Mouse (Mus musculus) cerebellum, postnatal 25 days (tissue): ENCODE measurements at regions not wholly inside any gene's neighbourhood (a gene's known extent, or its start where the extent isn't known, plus 50 kb on each side); places are given as distances from the start of the nearest gene placed in this dataset.
A peak's percentile ranks its signal among the peaks of the same experiment; 100 is the strongest.

ENCODE experiments used
- DNase-seq, 2 experiments: peaks; one replicate each; pipeline ENCODE4 v3.0.0; 2021; ENCODE audit warnings: mixed read lengths in 2 of 2

DNA sequence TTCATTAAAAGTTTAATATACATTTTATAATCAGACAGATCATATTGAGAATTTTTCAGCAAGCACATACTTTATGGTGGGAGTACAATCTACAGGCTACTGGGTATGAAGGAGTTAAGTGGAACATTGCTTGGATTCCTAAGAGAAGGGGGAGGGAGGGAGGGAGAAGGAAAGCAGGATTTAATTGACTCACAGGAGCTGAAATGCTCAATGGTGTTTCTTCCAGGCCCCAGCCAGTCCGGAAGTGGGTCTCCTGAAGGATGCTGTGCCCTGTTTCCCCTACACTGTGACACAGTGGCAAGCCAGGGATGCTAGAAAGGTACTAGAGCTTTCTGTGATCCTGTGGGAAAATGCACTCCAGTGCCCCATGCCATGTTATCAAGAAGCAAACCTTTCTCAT, 621.0 kb upstream of the Cited2 start:
- DNase-seq = no peak

DNA sequence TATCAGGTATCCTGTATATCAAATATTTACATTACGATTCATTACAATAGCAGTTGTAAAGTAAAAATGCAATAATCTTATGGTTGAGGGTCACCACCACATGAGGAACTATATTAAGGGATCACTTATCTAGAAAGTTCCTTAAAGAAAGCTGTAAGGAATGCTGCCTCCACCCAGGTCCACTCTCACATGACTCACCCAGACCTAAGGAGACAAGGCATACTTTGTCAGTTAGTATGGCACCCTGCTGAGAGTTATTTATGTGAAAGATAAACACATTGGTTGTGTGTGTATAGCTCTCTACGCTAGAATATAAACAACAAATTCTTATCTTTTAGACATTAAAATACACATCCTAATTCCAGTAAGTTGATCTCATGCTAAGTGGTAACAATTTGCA, 619.6 kb upstream of the Cited2 start:
- no peak for DNase-seq

DNA sequence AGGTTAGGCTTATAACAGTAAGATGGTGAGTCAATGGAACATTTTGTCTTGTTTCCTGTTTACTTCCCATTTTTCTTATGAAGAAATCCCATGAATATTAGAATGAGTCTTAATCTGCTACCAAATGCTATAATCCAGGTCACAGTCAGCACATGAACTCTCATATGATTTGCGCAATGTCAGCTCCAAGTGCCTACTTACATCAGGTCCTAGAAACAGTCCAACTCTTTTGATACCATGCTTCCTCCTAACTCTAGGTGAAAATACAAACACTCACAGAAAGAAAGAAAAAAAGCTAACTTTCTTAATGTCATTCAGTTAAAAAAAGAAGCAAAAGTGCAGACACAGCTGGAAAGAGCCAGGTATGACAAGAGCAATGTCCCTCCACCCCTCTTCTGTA, 616.2 kb upstream of the Cited2 start:
- DNase-seq = no peak

DNA sequence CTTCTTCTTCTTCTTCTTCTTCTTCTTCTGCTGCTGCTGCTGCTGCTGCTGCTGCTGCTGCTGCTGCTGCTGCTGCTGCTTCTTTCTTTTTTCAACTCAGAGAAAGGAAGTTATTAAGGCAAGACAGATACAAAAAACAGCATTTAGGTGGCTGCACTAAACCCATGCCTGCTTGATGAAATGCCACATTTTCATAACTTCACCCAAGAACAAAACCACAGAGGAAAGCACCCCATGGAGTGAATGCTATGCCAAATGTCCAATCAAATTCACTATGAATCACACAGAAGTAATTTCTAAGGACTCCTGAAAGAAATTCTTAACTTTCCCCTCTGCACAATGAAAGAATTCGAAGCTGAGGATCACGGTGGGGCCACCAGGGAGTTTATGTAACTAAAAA, 611.9 kb upstream of the Cited2 start:
- DNase-seq = no peak

DNA sequence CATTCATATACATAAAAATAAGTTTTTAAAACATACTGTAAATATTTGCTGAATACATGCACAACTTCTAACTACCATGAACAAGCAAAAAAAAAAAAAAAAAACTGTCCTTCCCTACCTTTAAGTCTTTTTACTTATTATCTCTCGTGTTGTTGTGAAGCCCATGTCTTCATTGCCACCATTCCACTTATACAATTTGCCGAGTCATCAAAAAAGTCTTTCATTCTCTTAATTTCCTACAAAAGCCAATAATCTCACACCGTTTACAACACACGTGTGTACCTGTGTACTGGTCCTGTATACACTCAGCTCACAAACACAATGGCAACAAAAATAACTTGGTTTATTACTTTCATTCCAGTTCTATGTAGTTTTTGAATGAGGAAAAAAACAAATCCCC, 608.2 kb upstream of the Cited2 start:
- DNase-seq = no peak

DNA sequence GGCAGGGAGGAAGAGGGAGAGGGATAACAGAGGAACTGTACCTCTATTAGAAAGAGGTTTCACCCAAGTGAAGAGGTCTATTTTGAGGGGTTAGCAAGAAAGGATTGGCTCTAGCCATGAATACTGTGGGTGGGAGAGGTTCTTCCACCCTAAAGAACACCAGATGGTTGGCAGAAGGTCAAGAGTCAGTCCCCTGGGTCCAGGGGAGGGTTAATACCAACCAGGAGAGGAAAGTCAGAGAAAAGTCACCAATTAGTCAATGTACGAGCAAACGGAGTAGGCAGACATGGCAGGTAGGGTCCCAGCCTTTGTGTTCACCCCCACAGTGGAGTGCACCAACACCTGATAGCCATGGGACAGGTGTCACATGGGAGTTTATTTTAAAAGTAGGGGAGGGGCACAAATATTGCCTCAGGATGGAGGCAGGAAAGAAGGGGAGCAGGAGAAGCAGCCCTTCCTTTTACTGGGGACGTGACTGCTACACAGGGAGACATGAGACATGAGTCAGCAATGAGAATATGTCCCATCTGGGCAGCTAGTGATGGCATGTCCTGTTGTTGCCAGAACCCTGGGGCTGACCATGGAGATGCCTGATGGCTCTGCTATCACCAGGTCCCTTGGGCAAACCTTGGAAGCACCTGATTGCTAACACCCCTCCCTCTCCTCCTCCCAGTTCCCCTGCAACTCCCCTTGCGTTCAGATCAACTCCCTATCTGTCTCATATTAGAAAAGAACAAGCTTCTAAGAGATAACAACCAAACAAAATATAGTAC, 593.4 kb upstream of the Cited2 start:
- DNase-seq = peak; percentile 81 to 87

DNA sequence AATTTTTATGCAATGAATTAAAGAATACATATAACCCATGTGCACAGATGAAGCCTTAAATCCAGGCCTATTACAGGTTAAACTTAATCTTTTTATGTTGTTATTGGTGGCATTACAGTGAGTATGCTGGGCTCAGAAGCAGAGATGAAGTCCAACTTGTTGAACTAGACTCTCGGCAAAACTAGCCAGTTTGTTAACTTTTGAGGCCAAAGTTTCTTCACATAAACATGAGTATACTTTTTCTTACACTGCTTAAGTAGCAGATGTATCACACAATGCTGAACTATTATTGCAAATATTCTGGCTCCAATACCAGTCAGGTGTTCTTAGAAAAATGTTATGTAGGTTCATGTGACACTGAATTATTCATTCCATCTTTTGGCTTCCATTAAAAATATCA, 592.4 kb upstream of the Cited2 start:
- no peak for DNase-seq

DNA sequence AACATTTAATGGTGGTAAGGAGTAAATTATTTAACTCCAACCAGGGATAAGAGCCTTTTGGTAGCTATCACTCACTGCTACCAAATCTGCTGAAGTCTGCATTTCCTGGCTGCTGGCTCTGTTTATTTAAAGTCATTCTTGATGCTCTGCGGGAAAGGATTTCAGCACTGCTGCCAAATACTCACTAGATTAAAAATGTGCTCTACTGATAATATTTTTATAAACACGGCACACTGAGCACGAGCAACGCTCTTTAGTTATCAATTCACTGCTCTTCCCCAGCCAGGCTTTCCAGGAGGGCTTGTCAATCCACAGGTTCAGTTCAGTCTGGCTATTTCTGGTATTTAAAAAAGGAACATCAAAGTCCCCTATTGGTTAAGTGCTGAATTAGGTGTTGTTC, 591.3 kb upstream of the Cited2 start:
- DNase-seq = peak; percentile 52 to 54

DNA sequence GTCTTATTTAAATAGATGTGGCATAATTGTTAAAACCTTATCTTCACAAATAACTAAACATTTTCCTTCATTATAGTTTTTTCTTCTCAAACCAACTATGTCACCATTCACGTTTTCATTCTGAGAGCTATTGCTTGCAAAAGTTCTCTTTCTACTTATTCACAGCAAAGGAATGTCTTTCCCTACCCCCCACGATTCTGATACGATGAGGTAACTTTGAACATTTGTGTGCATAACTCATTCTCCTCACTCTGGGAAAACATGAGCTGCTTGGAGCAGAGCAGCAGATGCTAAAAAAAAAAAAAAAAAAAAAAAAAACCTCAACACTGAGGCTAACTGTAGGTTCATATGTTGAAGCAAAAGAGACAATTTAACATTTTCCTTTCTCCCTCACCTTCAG, 547.6 kb upstream of the Cited2 start:
- DNase-seq = no peak

DNA sequence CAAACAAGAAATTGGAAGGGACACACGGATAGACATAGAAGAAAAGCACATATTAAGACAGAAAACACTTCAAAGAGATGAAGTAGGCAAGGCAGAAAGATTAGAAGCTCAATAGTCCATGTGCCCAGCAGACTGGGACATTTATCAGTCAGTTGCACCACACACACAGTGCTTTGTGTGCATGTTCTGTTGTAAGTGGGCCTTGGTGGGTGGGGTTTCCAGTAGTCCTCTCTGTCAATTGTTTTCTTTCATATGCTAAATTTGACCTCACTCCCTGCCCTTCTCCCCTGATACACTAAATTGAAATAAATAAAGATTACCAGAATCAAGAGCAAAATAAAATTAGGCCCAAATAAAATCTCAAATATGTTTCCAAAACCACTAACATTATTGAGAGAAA, 546.0 kb upstream of the Cited2 start:
- no peak for DNase-seq

DNA sequence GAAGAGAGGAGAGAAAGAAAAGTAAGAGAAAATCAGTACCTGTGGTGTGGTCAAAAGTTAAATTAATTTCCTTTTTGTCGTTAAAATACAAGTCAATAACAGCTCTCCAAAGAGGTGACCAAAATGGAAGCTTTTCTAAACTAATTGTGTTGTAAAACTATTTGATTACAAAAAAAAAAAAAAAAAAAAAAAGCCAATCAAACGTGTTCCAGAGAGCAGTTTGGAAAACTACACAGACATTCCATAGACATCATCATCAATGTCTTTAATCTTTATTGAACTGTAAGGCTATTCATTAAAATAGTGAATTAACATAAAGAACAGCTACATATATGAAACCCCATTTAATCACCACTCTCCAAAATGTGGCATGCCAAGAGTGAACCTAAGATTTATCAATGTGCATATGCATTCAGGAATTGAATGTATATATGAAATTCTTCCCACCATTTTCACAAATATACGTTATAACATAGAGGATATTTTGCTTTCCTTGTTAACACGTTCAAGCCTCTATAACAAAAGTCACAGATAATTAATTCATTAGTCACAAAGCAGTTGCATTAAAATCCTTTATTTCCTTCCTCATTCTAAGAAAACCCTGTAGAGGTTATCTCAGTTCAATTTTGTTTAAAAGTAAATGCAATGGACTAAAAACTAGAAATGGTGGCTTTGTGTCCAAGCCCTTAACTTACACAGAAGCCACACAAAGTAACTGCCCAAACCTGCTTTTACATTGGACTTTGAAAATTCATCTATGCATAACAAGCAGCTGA, 545.3 kb upstream of the Cited2 start:
- DNase-seq = no peak

DNA sequence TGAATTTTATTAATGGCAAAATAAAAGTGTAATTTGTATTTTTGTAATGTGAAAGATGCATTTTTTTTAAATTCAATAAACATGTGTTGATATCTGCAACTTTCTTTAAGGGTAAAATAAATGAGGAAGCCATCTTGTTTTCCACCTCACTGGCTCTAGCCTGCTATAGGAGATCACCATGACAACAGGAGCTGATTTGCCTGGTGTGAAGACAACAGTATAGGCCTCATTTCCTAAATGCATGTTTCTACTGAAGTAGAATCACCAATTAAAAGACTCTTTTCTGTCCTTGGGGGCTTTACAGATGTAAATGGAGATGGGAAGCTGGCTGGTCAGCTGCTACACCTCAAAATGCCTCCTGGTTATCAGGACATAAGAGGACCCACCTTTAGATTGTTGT, 544.4 kb upstream of the Cited2 start:
- no peak for DNase-seq

DNA sequence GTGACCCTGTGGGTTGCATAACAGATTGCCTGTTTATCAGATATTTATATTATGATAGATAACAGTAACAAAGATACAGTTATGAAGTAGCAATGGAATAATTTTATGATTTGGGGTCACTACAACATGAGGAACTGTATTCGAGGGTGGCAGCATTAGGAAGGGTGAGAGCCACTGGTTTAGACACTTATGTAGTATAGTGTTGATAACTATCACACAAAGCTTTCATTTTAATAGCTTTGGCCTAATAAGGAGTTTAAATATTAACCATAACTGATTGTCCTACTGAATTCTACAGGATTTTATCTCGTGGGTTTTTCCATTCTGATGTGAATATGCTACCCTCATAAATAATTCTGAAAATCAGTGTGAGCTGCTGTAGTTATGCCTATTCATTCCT, 538.6 kb upstream of the Cited2 start:
- no peak for DNase-seq

DNA sequence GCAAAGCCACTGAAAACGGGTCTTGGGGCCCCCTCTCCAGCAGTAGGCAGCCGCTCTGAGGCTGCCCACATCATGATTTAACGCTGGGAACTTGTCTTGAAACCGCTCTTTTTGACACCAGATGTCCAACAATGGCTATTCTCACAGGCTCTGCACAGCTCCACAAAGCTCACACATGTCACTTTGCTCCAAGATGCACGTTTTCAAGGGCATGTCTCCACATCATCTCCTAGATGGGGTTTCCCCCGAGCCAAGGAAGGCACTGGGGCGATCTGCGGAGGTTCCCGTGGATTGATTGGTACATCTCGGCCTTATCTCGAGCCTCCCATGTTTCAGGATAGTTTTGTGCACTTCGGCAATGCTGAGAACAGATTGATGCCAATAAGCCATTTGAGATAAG, 526.8 kb upstream of the Cited2 start:
- DNase-seq = no peak

DNA sequence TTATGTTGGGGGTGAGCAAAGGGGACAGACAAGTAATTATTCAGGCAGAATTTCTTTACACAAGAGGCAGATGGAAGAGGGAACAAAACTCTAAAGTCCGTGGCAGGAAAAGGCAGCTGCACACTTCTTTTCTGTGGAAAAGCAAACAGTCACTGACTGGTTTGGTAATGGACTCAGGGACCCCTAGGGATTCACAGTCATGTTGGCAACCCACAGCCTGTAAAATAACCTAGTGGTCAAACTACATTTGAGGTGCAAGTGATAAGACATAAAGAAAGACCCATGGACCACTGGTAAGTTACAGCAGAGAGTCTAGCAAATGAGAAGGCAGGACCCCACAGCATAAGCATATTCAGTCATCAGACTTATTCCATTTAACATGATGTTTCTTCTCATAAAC, 526.4 kb upstream of the Cited2 start:
- no peak for DNase-seq

DNA sequence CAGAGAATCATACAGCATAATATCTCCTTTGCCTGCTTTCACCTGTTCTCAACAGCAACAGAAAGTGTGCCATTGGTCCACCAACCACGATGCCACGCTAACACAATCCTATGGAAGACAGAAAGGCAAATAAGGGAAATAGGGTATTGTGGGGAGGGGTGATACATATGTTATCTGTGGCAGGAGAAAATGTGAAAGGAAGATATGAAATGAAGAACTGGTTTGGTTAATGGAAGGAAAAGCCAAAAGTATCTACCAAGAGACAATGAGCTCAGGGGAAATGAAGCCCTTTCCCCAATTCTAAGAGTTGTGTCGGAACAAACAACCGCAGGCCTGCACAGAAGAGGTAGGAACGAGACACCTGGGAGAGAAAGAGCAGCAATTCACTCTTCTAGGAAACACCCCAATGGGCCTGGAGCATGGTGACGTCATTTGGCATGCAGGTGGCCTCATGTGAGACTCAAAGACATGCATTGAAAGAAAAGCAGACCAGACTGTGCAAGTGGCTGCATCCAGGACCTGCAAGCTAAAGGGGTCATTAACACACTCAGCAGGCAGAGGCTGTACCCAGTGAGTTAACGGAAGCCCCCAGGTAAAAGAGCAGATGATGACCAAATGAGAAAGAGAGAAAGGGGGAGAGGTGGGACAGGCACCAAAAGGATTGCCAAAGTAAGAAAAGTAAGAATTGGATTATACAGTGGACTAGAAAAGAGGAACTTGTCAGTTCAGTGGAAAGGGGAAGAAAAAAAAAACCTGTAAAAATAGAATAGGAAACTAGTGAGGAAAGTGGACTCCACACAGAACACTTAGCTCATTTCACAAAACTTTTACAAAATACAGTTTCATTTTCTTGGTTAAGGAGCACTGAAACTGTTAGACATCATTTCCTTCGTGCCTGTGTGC, 522.2 kb upstream of the Cited2 start:
- peak in 1 of 2 experiments; percentile 21 for DNase-seq

DNA sequence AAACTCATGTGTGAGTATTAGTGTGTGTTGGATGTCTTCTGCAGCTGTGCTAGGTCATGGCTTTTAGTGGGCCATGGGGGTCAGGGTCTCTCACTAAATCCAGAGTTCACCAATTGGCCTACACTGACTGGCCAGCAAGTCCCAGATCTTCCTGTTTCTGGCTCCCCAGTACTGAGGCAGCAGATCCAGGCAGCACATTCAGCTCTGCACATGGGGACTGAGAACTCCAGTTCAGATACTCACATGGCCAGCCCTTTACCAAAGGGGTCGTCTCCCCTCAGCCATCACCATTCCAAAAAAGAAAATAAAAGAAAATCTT, 521.6 kb upstream of the Cited2 start:
- no peak for DNase-seq

DNA sequence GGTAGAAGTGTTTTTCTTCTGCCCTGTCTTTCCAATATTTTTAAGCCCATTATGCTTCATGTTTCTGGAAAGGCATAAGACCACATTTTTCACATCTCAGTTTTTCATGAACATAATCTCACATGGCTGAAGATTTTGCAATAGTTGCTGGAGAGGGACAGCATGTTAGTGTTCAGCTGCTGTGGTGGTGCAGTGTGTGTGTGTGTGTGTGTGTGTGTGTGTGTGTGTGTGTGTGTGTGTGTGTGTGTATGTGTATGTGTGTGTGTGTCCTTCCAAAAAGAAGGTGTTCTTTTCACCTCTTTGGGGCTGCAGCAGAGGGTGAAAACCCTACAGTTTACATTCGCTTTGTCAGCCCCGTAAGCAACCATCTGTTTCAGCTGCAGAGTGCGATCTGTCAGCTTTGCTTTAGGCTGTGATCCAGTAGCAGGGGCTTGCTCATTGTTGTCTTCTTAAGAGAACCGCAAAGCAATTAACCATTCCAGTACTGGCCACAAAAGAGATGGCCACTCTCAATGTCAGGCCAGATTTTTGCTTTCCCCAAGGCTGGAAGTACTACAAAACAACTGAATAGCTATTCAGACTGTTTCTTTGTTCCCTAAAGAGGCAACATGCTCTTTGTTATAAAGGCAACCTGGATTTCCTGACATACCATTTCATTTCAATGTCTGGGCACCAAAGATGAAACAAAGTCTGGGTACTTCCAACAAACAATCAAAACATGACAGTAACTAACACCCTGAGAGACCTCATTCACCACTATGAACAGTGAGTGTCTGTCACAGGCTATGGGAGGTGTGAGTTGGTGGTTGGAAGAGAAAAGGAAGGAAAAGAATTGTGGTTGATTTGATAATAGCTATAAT, 520.2 kb upstream of the Cited2 start:
- peak; percentile 19 to 29 for DNase-seq

DNA sequence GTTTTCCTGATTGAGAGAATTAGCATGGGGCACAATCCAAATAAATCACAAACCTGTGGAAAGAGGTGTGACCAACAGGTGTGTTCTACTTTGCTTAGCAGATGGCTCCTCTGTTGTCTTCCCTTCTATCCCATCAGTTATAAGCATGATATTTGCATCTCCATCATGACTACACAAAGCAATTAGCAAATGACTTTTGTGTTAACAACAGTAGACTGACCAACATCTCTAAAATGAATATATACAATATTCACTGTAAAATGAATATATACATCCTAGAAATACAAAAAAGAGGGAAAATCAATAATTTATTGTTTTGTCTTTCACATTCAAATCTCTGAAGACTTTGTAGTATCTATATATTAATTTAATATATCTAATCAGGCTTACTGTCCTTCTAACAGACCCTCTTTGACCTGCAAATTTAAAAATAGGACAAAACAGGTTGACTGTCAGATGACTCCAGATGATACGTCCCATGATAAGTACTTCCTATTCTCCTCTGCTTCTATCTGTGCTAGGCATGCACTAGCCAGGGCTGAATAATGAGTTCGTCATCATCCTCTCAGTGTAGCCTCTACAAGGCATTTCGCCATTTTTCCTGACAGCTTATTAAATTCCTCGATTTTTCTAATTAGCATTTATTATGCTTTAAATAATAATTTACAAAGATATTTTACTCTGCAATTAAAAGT, 519.5 kb upstream of the Cited2 start:
- no peak for DNase-seq

DNA sequence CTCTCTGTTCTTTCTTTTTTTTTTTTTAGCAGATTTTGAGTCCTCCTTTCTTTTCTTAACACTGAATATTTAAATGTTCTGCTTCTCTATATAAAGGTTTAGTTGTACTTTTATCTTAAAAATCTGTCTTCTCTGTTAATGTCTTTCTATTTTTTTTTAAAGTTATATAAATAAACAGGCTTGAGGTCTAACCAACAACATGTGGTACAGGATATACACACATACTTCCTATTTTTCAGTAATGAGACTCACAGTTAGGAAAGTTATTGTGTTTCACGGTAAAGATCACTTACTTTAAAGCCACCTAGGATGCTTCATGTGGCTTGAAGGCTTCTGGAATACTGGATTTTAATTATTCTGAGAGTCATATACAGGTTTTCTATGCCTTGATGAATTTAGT, 518.9 kb upstream of the Cited2 start:
- DNase-seq = no peak

DNA sequence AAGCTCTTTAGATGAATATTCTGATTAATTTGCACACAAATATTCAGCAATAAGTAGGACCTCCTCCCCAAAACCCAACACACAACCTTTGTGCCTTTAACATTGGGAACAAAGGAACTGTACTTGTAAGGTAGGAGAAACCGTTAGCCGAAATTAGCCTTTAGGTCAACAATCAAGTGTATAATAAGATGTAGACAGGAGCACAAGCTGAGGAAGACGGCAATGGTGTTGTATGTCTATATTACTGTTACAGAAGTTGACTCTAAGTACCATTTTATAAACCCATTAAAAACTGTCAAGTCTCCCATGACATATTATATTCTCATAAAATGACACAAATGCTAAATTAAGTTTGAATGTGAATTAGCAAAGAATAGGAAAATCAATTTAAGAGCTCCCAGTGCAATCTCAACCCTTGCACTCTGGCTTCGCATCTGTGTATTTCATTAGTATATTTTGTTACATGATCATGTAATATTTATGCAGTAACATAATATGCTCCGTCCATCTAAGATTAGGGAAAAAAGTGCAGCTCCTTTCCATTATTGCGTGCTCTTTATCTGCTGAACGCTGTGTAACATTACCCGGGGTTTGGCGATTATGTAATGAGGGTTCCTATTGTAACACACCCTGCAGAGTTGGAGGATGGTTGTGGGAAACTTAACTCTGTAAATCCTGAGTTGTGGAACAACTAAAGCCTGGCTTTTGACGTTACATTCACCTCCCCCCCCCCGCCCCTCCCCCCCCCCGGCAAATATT, 510.3 kb upstream of the Cited2 start:
- DNase-seq = peak in 1 of 2 experiments; percentile 20
